Comparison of ENCODE assay signal across 8 mouse cellular contexts in the genomic region with DNA sequence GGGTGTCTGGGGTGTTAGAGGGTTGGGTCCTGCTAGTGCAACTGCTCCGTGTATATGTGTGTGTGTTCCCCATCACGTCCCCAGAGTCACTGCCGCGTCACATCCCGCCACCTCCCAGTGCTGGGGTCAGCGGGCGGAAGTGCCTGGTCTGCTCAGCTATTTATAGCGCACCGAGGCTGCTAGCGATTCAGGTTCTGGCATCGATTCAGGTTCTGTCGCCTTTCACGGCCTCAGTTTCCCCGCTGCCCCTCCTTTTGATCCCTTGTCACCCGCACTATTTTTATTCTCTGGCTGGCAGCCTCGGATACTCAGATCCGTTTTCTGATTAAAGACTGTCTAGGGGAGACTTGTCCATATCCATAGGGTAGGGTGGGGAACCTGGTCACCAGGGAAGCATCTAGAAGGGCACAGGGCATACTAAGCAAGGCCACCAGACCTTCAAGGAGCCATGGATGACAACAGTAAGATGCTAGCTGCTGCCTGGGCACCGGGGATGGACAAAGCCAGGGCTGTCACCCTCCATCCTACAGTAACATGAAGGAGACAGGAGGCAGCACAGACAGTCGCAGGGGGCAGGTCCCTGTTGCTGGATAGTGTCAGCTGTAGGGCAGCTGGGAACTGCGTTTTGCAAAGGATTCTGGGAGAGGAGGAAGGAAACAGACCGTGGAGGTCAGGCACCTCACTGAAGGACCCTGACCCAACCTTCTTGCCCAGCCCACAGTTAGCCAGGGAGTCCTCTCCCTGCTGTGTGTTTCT. TPM values are rescaled to one million over a fixed set of nuclear protein-coding genes. Genes with fewer than 3 reads are reported as not detected.
A peak's percentile ranks its signal among the peaks of the same experiment; 100 is the strongest.
DNase-seq lines count a peak whose midpoint lies in the region; ATAC-seq and TF ChIP-seq lines count a peak whose summit lies in the region.

No protein-coding gene starts in this region.

- H3K27me3 ChIP-seq in kidney, embryonic 14.5 days (ENCODE audit: control insufficient read depth, insufficient read depth, low read length) = peaks cover 41% of the 10 kb centered on the region
- peaks cover 8% of the 10 kb centered on the region; the same call in 1 of the 2 replicates for H3K27me3 ChIP-seq in forebrain, embryonic 11.5 days (ENCODE audit: control insufficient read depth, insufficient read depth, low read length)

- H3K9ac ChIP-seq in kidney, embryonic 14.5 days (ENCODE audit: low read depth, low read length) = peak overlapping the region; percentile 14; the same call in 1 of the 2 replicates
- peak overlapping the region; percentile 56; the same call in 1 of the 2 replicates for H3K9ac ChIP-seq in ES-E14 (ENCODE audit: insufficient read depth, low read depth, low read length, poor library complexity, severe bottlenecking)
- peak overlapping the region; percentile 16; the same call in 1 of the 2 replicates for H3K9ac ChIP-seq in forebrain, embryonic 11.5 days (ENCODE audit: low read length)

- H3K9me3 ChIP-seq in kidney, embryonic 14.5 days (ENCODE audit: control insufficient read depth, low read length) = no peaks in the 10 kb centered on the region
- no peaks in the 10 kb centered on the region for H3K9me3 ChIP-seq in ES-E14 (ENCODE audit: control insufficient read depth, insufficient read depth, low read depth, low read length)
- H3K9me3 ChIP-seq in forebrain, embryonic 11.5 days (ENCODE audit: control insufficient read depth, low read length) = no peaks in the 10 kb centered on the region

- H3K4me1 ChIP-seq in kidney, embryonic 14.5 days (ENCODE audit: control insufficient read depth, insufficient read depth, low read length) = peaks cover 25% of the 10 kb centered on the region; the same call in 1 of the 2 replicates
- H3K4me1 ChIP-seq in ES-E14 (ENCODE audit: control insufficient read depth in 2 of 2, insufficient read depth in 2 of 2, low read length in 2 of 2, poor library complexity in 1 of 2) = peaks cover 0 to 54% of the 10 kb centered on the region in 2 experiments; a peak in 3 of 4 replicates
- H3K4me1 ChIP-seq in forebrain, embryonic 11.5 days (replicated peaks; ENCODE audit: control insufficient read depth, insufficient read depth, low read length) = peaks cover 19% of the 10 kb centered on the region

- H3K4me3 ChIP-seq in kidney, embryonic 14.5 days (ENCODE audit: low read length) = 0 out of 2 replicates have a peak overlapping the region, but pooled peaks have one; percentile 10
- H3K4me3 ChIP-seq in ES-E14 (ENCODE audit: insufficient read depth in 1 of 2, low read depth in 1 of 2, low read length in 2 of 2, poor library complexity in 1 of 2, severe bottlenecking in 1 of 2) = peak overlapping the region in 1 of 2 experiments; percentile 14; a peak in 1 of 4 replicates
- no peak overlapping the region for H3K4me3 ChIP-seq in forebrain, embryonic 11.5 days (ENCODE audit: low read depth, low read length)

- intact Hi-C loops in left cerebral cortex, postnatal 36 days (cut with DNase I) = no loop called here

- H3K4me2 ChIP-seq in kidney, embryonic 14.5 days (replicated peaks; ENCODE audit: low read depth, low read length) = peak overlapping the region; percentile 29
- no peak overlapping the region for H3K4me2 ChIP-seq in forebrain, embryonic 11.5 days (ENCODE audit: low read depth, low read length, severe bottlenecking)

- H3K36me3 ChIP-seq in kidney, embryonic 14.5 days (ENCODE audit: control insufficient read depth, insufficient read depth, low read length) = no peaks in the 10 kb centered on the region
- H3K36me3 ChIP-seq in ES-E14 (ENCODE audit: control insufficient read depth, insufficient read depth, low read length, poor library complexity, severe bottlenecking) = no peaks in the 10 kb centered on the region; the same call in 1 of the 2 replicates
- H3K36me3 ChIP-seq in forebrain, embryonic 11.5 days (ENCODE audit: control insufficient read depth, insufficient read depth, low read length) = no peaks in the 10 kb centered on the region

- ATAC-seq in kidney, embryonic 14.5 days (ENCODE audit: low FRiP score, low TSS enrichment) = no peak
- no peak for ATAC-seq in forebrain, embryonic 11.5 days (replicated peaks; ENCODE audit: low FRiP score)
- peak; percentile 61 for ATAC-seq in megakaryocyte, adult 5-6 weeks (ENCODE audit: poor library complexity, severe bottlenecking)

- WGBS in kidney, embryonic 14.5 days = 2% methylated on average over 21 of the region's 21 CpGs
- WGBS in forebrain, embryonic 11.5 days = 9% methylated on average over 21 of the region's 21 CpGs

- no peak for DNase-seq in kidney, adult 11 months
- no peak for DNase-seq in ES-E14 (ENCODE audit: low read depth, low spot score)
- DNase-seq in forebrain, embryonic 11.5 days (ENCODE audit: low spot score) = peak; percentile 61
- DNase-seq in induced T-regulatory cell, adult 2 months (ENCODE audit: low read depth) = peak; percentile 87
- peak; percentile 44 for DNase-seq in thymus, postnatal 0 days (ENCODE audit: low spot score)
- DNase-seq in left cerebral cortex, postnatal 36 days (ENCODE audit: low spot score in 2 of 2) = no peak

- in situ Hi-C loops in ES-E14 (cut with MboI; ENCODE audit: low sequenced_read_pairs in 2 of 2, unreplicated experiment in 2 of 2) = no loop called here

- no peak overlapping the region for H3K27ac ChIP-seq in kidney, embryonic 14.5 days (ENCODE audit: low read depth, low read length)
- no peak overlapping the region for H3K27ac ChIP-seq in ES-E14 (ENCODE audit: insufficient read depth, low read depth, low read length, poor library complexity, severe bottlenecking)
- H3K27ac ChIP-seq in forebrain, embryonic 11.5 days (ENCODE audit: low read depth, low read length) = no peak overlapping the region

TF ChIP-seq in ES-E14, 5 proteins besides CTCF, POLR2A, EP300 and RAD21:
- no peak for TF ChIP-seq MAFK (IDR thresholded peaks at IDR 0.05; ENCODE audit: insufficient read depth, low read depth, low read length)

RNA-seq across cellular contexts. Expression of gene Unc13a, which starts 3.2 kb away (rescaled TPM):
- 0.50 and 0.53 TPM in 2 replicates for polyA plus RNA-seq in kidney, embryonic 14.5 days (2014; fragmentation: Nextera tagmentation; extraction: Ambion mirVana)
- total RNA-seq in ES-E14 (2012; rRNA removed) = 3.0 and 9.1 TPM in 2 replicates
- polyA plus RNA-seq in forebrain, embryonic 11.5 days (2014; fragmentation: Nextera tagmentation; extraction: Ambion mirVana) = 6.5 and 6.6 TPM in 2 replicates
- total RNA-seq in megakaryocyte, adult 5-6 weeks (2015) = 0.11 TPM in 1 of 2 replicates, not detected in the other
- 1.1 TPM in 1 of 2 replicates, not detected in the other for total RNA-seq in megakaryocyte, adult 5-6 weeks (2017)
- polyA plus RNA-seq in thymus, postnatal 0 days (2015; fragmentation: Nextera tagmentation; extraction: Ambion mirVana) = 0.58 and 0.68 TPM in 2 replicates
- 100 to 1,000 TPM; 278 to 328 TPM for total RNA-seq in left cerebral cortex, postnatal 36 days (2021)

RNA-seq across cellular contexts. Expression of gene Jak3, which starts 7.7 kb away (rescaled TPM):
- polyA plus RNA-seq in kidney, embryonic 14.5 days (2014; fragmentation: Nextera tagmentation; extraction: Ambion mirVana) = 3.0 and 5.2 TPM in 2 replicates
- 19.0 and 27.3 TPM in 2 replicates for total RNA-seq in ES-E14 (2012; rRNA removed)
- 2.3 TPM in 2 replicates for polyA plus RNA-seq in forebrain, embryonic 11.5 days (2014; fragmentation: Nextera tagmentation; extraction: Ambion mirVana)
- 4.8 and 5.0 TPM in 2 replicates for total RNA-seq in megakaryocyte, adult 5-6 weeks (2015)
- total RNA-seq in megakaryocyte, adult 5-6 weeks (2017) = 2.6 and 5.2 TPM in 2 replicates
- polyA plus RNA-seq in thymus, postnatal 0 days (2015; fragmentation: Nextera tagmentation; extraction: Ambion mirVana) = 17.0 and 20.3 TPM in 2 replicates
- total RNA-seq in left cerebral cortex, postnatal 36 days (2021) = 1 to 10 TPM; 4.0 to 5.5 TPM

RNA-seq across cellular contexts. Expression of gene Insl3, which starts 20.6 kb away (rescaled TPM):
- 1.2 TPM in 1 of 2 replicates, not detected in the other for polyA plus RNA-seq in kidney, embryonic 14.5 days (2014; fragmentation: Nextera tagmentation; extraction: Ambion mirVana)
- 3.0 and 5.1 TPM in 2 replicates for total RNA-seq in ES-E14 (2012; rRNA removed)
- not detected in 2 replicates for polyA plus RNA-seq in forebrain, embryonic 11.5 days (2014; fragmentation: Nextera tagmentation; extraction: Ambion mirVana)
- 2.9 and 4.2 TPM in 2 replicates for total RNA-seq in megakaryocyte, adult 5-6 weeks (2015)
- 1.1 and 2.4 TPM in 2 replicates for total RNA-seq in megakaryocyte, adult 5-6 weeks (2017)
- 3.7 and 6.7 TPM in 2 replicates for polyA plus RNA-seq in thymus, postnatal 0 days (2015; fragmentation: Nextera tagmentation; extraction: Ambion mirVana)
- total RNA-seq in left cerebral cortex, postnatal 36 days (2021) = 1 to 10 TPM in 1 of 2 experiments, under 1 TPM in 1; 0.59 to 1.9 TPM

RNA-seq across cellular contexts. Expression of gene B3gnt3, which starts 33.2 kb away (rescaled TPM):
- polyA plus RNA-seq in kidney, embryonic 14.5 days (2014; fragmentation: Nextera tagmentation; extraction: Ambion mirVana) = 1.1 and 1.6 TPM in 2 replicates
- 1.1 and 1.3 TPM in 2 replicates for total RNA-seq in ES-E14 (2012; rRNA removed)
- polyA plus RNA-seq in forebrain, embryonic 11.5 days (2014; fragmentation: Nextera tagmentation; extraction: Ambion mirVana) = 0.51 and 0.64 TPM in 2 replicates
- 0.36 and 0.89 TPM in 2 replicates for total RNA-seq in megakaryocyte, adult 5-6 weeks (2015)
- total RNA-seq in megakaryocyte, adult 5-6 weeks (2017) = 0.18 TPM in 1 of 2 replicates, not detected in the other
- 2.1 and 2.7 TPM in 2 replicates for polyA plus RNA-seq in thymus, postnatal 0 days (2015; fragmentation: Nextera tagmentation; extraction: Ambion mirVana)
- under 1 TPM; 0.52 to 0.75 TPM for total RNA-seq in left cerebral cortex, postnatal 36 days (2021)

RNA-seq across cellular contexts. Expression of gene Fcho1, which starts 57.1 kb away (rescaled TPM):
- polyA plus RNA-seq in kidney, embryonic 14.5 days (2014; fragmentation: Nextera tagmentation; extraction: Ambion mirVana) = 5.5 and 6.5 TPM in 2 replicates
- 21.9 and 45.1 TPM in 2 replicates for total RNA-seq in ES-E14 (2012; rRNA removed)
- 21.3 and 23.2 TPM in 2 replicates for polyA plus RNA-seq in forebrain, embryonic 11.5 days (2014; fragmentation: Nextera tagmentation; extraction: Ambion mirVana)
- 28.4 and 30.9 TPM in 2 replicates for total RNA-seq in megakaryocyte, adult 5-6 weeks (2015)
- total RNA-seq in megakaryocyte, adult 5-6 weeks (2017) = 39.6 and 41.2 TPM in 2 replicates
- polyA plus RNA-seq in thymus, postnatal 0 days (2015; fragmentation: Nextera tagmentation; extraction: Ambion mirVana) = 123 and 127 TPM in 2 replicates
- total RNA-seq in left cerebral cortex, postnatal 36 days (2021) = 100 to 1,000 TPM; 156 to 193 TPM

Comparison
In these comparisons a context has a peak if more than half of its experiments do, and no peak if none do; other contexts are left out.
1. DNase-seq: peak in forebrain, embryonic 11.5 days (single experiment), induced T-regulatory cell, adult 2 months (single experiment) and thymus, postnatal 0 days (single experiment); none in kidney, adult 11 months (single experiment), ES-E14 (single experiment) and left cerebral cortex, postnatal 36 days (0 of 2).
2. RNA of gene Unc13a, which starts 3.2 kb away (total RNA-seq): 278 to 328 TPM in left cerebral cortex, postnatal 36 days; 3.0 to 9.1 TPM in ES-E14 and 0.11 to 1.1 TPM in megakaryocyte, adult 5-6 weeks; every median in the first group is over 10 times any median in the second.
3. Peak in every context shown above with its lines, with median percentiles within 50 percentile points of each other: H3K9ac ChIP-seq.